Mouse (Mus musculus): ENCODE results near the gene 9930021J03Rik. TPM values are rescaled to one million over a fixed set of nuclear protein-coding genes. Genes with fewer than 3 reads are reported as not detected.

The 9930021J03Rik gene
- total and polyA plus RNA-seq, 3 experiments = 5.7 to 12.9 (median 11.8) TPM

DNA sequence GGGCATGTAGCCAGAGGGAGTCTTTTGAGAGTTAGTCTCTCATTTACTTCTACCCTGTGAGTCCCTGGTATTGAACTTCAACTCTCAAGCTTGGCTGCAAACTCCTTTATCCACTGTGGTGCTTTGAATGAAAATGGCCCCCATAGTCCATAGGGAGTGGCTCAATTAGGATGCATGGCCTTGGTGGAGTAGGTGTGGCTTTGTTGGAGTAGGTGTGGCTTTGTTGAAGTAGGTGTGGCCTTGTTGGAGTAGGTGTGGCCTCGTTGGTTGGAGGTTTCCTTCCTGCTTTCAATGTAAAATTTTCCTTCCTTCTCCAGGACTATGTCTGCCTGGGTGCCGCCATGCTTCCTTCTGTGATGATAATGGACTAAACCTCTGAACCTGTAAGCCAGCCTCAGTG is 25.1 kb upstream of the 9930021J03Rik start:
- no peaks in the 10 kb centered on the region for H3K79me2 ChIP-seq (replicated peaks; ENCODE audit: control insufficient read depth, insufficient read depth, low read length)
- H3K4me1 ChIP-seq (ENCODE audit: control insufficient read depth, insufficient read depth, low read length) = no peaks in the 10 kb centered on the region
- 72% methylated on average over 2 of the region's 2 CpGs for WGBS
- H3K9ac ChIP-seq (ENCODE audit: low read depth, low read length) = no peak overlapping the region
- H3K27ac ChIP-seq = no peak overlapping the region
- no peaks in the 10 kb centered on the region for H3K27me3 ChIP-seq (ENCODE audit: control insufficient read depth, insufficient read depth, low read length)
- no peaks in the 10 kb centered on the region for H3K36me3 ChIP-seq (ENCODE audit: control insufficient read depth, insufficient read depth, low read length)
- no peak overlapping the region for H3K4me3 ChIP-seq
- intact Hi-C loops (cut with DNase I) = no loop called here
- TF ChIP-seq CTCF (IDR thresholded peaks at IDR 0.05) (no peak), EP300 (IDR thresholded peaks at IDR 0.05; ENCODE audit: insufficient read depth, low read depth, low read length) (no peak), POLR2A (IDR thresholded peaks at IDR 0.05; ENCODE audit: insufficient read depth, low read depth, low read length) (no peak)
- DNase-seq = no peak

DNA sequence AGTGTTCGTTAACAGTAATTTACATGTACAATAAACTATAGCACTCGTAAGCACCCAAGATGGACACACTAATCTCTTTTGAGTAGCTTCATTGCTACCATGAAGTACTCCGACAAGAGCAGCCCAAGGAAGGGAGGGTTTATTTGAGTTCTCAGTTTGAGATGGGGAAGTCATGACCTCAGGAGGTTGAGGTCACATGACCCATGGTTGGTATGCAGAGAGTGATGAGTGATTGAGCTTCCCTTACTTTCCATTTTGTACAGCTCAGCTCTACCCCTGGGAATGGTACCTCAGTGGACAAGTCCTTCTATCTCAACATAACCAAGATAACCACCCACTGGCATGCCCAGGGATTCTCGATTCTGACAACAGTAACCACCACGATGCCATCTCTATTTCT is 22.8 kb upstream of the 9930021J03Rik start:
- no peak overlapping the region for H3K4me3 ChIP-seq
- no peak overlapping the region for H3K27ac ChIP-seq
- no peaks in the 10 kb centered on the region for H3K4me1 ChIP-seq (ENCODE audit: control insufficient read depth, insufficient read depth, low read length)
- H3K27me3 ChIP-seq (ENCODE audit: control insufficient read depth, insufficient read depth, low read length) = no peaks in the 10 kb centered on the region
- no peak for DNase-seq
- intact Hi-C loops (cut with DNase I) = loop anchor here (10.0 kb wide), 1 partner anchor 116 kb away; no protein-coding TSS in a partner anchor
- no peaks in the 10 kb centered on the region for H3K36me3 ChIP-seq (ENCODE audit: control insufficient read depth, insufficient read depth, low read length)
- WGBS = 63% methylated on average over 5 of the region's 5 CpGs
- TF ChIP-seq POLR2A (IDR thresholded peaks at IDR 0.05; ENCODE audit: insufficient read depth, low read depth, low read length) = no peak
- TF ChIP-seq EP300 (IDR thresholded peaks at IDR 0.05; ENCODE audit: insufficient read depth, low read depth, low read length) = no peak
- no peak for TF ChIP-seq CTCF (IDR thresholded peaks at IDR 0.05)
- no peak overlapping the region for H3K9ac ChIP-seq (ENCODE audit: low read depth, low read length)
- H3K79me2 ChIP-seq (replicated peaks; ENCODE audit: control insufficient read depth, insufficient read depth, low read length) = no peaks in the 10 kb centered on the region

DNA sequence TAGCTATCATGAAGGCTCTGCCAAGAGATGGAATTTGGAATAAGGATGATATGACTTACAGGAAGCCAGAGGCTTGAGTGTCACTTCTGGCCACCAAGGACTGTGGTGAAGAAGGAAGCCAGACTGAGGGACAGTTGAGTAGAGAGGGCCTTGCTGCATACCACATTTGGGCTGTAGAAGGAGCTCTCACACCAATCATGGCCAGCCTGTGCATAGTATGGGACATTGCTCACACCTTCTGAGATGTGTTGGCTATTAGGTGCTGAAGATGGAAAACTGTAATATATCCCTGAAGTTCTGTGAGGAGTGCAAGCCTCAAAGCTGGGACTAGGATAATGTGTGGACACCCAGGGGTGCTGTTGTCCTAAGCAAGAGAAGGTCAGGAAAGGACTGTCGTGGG is 20.9 kb upstream of the 9930021J03Rik start:
- H3K36me3 ChIP-seq (ENCODE audit: control insufficient read depth, insufficient read depth, low read length) = no peaks in the 10 kb centered on the region
- H3K4me3 ChIP-seq = no peak overlapping the region
- H3K4me1 ChIP-seq (ENCODE audit: control insufficient read depth, insufficient read depth, low read length) = no peaks in the 10 kb centered on the region
- no peak overlapping the region for H3K27ac ChIP-seq
- TF ChIP-seq POLR2A (IDR thresholded peaks at IDR 0.05; ENCODE audit: insufficient read depth, low read depth, low read length) = no peak
- TF ChIP-seq CTCF (IDR thresholded peaks at IDR 0.05) = peak; percentile 69
- H3K27me3 ChIP-seq (ENCODE audit: control insufficient read depth, insufficient read depth, low read length) = no peaks in the 10 kb centered on the region
- intact Hi-C loops (cut with DNase I) = loop anchor here (10.0 kb wide), 1 partner anchor 118 kb away; no protein-coding TSS in a partner anchor
- WGBS = 49% methylated on average over 1 of the region's 1 CpGs
- H3K9ac ChIP-seq (ENCODE audit: low read depth, low read length) = no peak overlapping the region
- peak; percentile 11 to 35 for DNase-seq
- H3K79me2 ChIP-seq (replicated peaks; ENCODE audit: control insufficient read depth, insufficient read depth, low read length) = no peaks in the 10 kb centered on the region

DNA sequence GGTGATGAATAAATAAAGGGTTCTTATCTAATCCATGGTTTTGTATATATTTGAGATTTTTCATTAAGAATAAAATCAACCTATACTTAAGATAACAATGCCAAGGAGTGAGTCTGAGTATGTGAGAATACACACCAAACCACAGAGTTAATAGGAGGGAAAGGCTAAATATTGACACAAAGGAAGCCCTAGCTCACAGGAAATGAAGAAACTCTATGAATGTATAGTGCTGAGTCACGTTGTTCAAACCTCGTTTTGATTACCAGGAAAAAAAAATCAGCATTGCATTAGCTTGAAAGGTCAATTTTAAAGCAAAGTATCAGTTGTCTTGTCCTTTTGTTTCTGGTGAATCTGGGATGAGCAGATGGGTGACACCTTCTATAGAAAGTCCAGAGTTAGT is 19.2 kb upstream of the 9930021J03Rik start:
- no peak overlapping the region for H3K4me3 ChIP-seq
- H3K27ac ChIP-seq = no peak overlapping the region
- no peaks in the 10 kb centered on the region for H3K36me3 ChIP-seq (ENCODE audit: control insufficient read depth, insufficient read depth, low read length)
- TF ChIP-seq EP300 (IDR thresholded peaks at IDR 0.05; ENCODE audit: insufficient read depth, low read depth, low read length) (no peak), POLR2A (IDR thresholded peaks at IDR 0.05; ENCODE audit: insufficient read depth, low read depth, low read length) (no peak), CTCF (IDR thresholded peaks at IDR 0.05) (no peak)
- no peak for DNase-seq
- no peaks in the 10 kb centered on the region for H3K27me3 ChIP-seq (ENCODE audit: control insufficient read depth, insufficient read depth, low read length)
- H3K9ac ChIP-seq (ENCODE audit: low read depth, low read length) = no peak overlapping the region
- H3K4me1 ChIP-seq (ENCODE audit: control insufficient read depth, insufficient read depth, low read length) = no peaks in the 10 kb centered on the region
- H3K79me2 ChIP-seq (replicated peaks; ENCODE audit: control insufficient read depth, insufficient read depth, low read length) = no peaks in the 10 kb centered on the region
- WGBS = 43% methylated on average over 2 of the region's 2 CpGs
- intact Hi-C loops (cut with DNase I) = loop anchor here (2.0 to 10.0 kb wide), 3 partner anchors 120 to 380 kb away; no protein-coding TSS in a partner anchor

DNA sequence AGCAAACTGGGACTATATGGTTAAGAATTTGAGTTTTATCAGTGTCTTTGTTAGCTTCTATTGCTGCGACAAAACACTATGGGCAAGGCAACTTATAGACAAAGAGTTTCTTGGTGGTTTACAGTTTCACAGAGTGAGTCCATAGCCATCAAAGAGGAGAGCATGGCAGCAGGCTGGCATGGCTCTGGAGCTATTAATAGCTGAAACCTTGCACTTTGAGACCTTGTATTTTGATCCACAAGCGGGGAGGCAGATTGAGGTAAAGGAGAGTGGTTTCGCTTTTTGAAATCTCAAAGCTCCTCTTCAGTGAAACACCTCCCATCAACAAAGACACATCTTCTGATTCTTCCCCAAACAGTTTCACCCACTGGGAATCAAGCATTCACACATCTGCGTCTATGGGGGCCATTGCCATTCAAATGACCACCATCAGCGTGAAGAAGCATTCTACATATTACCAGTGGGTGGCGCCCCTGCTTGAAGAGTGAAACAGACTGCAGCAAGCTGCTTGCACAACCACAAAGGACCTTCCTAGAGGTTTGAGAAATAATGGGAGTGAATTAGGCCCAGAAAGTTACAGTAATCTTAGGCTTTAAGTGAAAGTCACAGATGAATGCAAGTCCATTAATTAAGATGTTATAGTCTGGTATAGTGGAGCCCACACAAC is 18.4 kb upstream of the 9930021J03Rik start:
- Histone ChIP-seq H3K9ac (ENCODE audit: low read depth, low read length) (no peak overlapping the region), H3K4me3 (no peak overlapping the region), H3K4me1 (ENCODE audit: control insufficient read depth, insufficient read depth, low read length) (no peaks in the 10 kb centered on the region), H3K36me3 (ENCODE audit: control insufficient read depth, insufficient read depth, low read length) (no peaks in the 10 kb centered on the region), H3K27ac (no peak overlapping the region), H3K27me3 (ENCODE audit: control insufficient read depth, insufficient read depth, low read length) (no peaks in the 10 kb centered on the region), H3K79me2 (replicated peaks; ENCODE audit: control insufficient read depth, insufficient read depth, low read length) (no peaks in the 10 kb centered on the region)
- intact Hi-C loops (cut with DNase I) = loop anchor here (1.0 to 10.0 kb wide), 4 partner anchors 121 to 381 kb away; no protein-coding TSS in a partner anchor
- TF ChIP-seq POLR2A (IDR thresholded peaks at IDR 0.05; ENCODE audit: insufficient read depth, low read depth, low read length) = no peak
- peak; percentile 89 for TF ChIP-seq CTCF (IDR thresholded peaks at IDR 0.05)
- 0 out of 2 replicates have a peak, but pooled peaks have one; percentile 43 for TF ChIP-seq EP300 (IDR thresholded peaks at IDR 0.05; ENCODE audit: insufficient read depth, low read depth, low read length)
- peak; percentile 46 to 62 for DNase-seq
- WGBS = 56% methylated on average over 6 of the region's 6 CpGs

DNA sequence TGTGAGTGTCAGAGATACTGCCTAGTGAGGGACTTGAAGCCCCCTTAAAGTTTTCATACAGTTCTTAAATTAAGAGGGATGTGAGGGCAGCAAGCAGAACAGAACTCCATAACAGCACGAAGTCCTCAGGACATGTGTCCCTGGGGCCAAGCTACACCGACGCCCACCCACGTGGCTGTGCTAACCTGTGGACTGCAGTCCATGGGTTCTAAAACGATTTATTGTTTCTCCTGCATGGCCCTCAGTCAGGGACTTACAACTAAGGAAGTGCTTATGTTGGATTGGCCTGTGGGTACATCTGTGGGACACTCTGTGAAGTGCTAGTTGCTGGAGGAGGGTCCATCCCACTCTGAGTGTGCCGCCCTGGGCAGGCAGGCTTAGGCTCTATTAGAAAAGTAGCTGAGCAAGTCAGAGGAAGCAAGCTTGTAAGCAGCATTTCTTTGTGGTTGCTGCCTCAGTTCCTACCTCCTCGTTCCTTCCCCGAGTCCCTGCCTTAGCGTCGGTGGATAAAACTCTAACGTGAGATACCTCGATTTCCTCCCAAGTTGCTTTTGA is 17.7 kb upstream of the 9930021J03Rik start:
- Histone ChIP-seq H3K27me3 (ENCODE audit: control insufficient read depth, insufficient read depth, low read length) (no peaks in the 10 kb centered on the region), H3K4me1 (ENCODE audit: control insufficient read depth, insufficient read depth, low read length) (no peaks in the 10 kb centered on the region), H3K4me3 (no peak overlapping the region), H3K27ac (no peak overlapping the region), H3K79me2 (replicated peaks; ENCODE audit: control insufficient read depth, insufficient read depth, low read length) (no peaks in the 10 kb centered on the region), H3K9ac (ENCODE audit: low read depth, low read length) (no peak overlapping the region), H3K36me3 (ENCODE audit: control insufficient read depth, insufficient read depth, low read length) (no peaks in the 10 kb centered on the region)
- no peak for DNase-seq
- TF ChIP-seq POLR2A (IDR thresholded peaks at IDR 0.05; ENCODE audit: insufficient read depth, low read depth, low read length) = no peak
- TF ChIP-seq EP300 (IDR thresholded peaks at IDR 0.05; ENCODE audit: insufficient read depth, low read depth, low read length) = no peak
- TF ChIP-seq CTCF (IDR thresholded peaks at IDR 0.05) = no peak
- intact Hi-C loops (cut with DNase I) = loop anchor here (1.0 to 10.0 kb wide), 4 partner anchors 121 to 381 kb away; no protein-coding TSS in a partner anchor
- WGBS = 66% methylated on average over 12 of the region's 12 CpGs

Measured in heart, adult 2 months (tissue).